Mouse (Mus musculus) G1E (cell line): ENCODE data around the gene Gm45713. TPM values are rescaled to one million over a fixed set of nuclear protein-coding genes. Genes with fewer than 3 reads are reported as not detected.
"Not testable (repeated sequence)": the region's sequence is repeated elsewhere in the genome, so short reads cannot be mapped to it uniquely, and the experiment has no call there.

ENCODE experiments used
- ATAC-seq: 2 replicates; pipeline ENCODE4 v1.8.0; 2016; ENCODE audit warnings: mild to moderate bottlenecking; ENCODE audit not compliant: insufficient number of reproducible peaks, poor library complexity, low FRiP score, severe bottlenecking; ENCODE audit errors: extremely low read depth
- DNase-seq: peaks from one replicate; pipeline ENCODE4 v3.0.0; 2012; ENCODE audit warnings: low spot score
- H3K27me3 ChIP-seq: 2 replicates; pipeline ENCODE4 v1.6.1; 2012; ENCODE audit warnings: mild to moderate bottlenecking, low read length, inconsistent platforms; ENCODE audit not compliant: insufficient read depth
- H3K36me3 ChIP-seq: replicated peaks from 2 replicates; pipeline ENCODE3; 2012; ENCODE audit warnings: mild to moderate bottlenecking, inconsistent platforms
- H3K4me1 ChIP-seq: 2 replicates; pipeline ENCODE4 v1.6.1; 2012; ENCODE audit warnings: low read depth, low read length, inconsistent platforms, mixed read lengths; ENCODE audit not compliant: insufficient read depth
- H3K4me3 ChIP-seq: 2 replicates; pipeline ENCODE4 v1.5.1; 2012; ENCODE audit warnings: low read depth, mild to moderate bottlenecking, inconsistent platforms, low read length, moderate library complexity, mixed read lengths
- H3K9me3 ChIP-seq: replicated peaks from 2 replicates; pipeline ENCODE4 v1.6.1; 2012; ENCODE audit warnings: inconsistent platforms
- CTCF ChIP-seq: IDR thresholded peaks from 2 replicates; pipeline ENCODE4 v1.5.1; 2012; ENCODE audit warnings: low read depth, low read length, inconsistent platforms, mixed read lengths
- GATA1 ChIP-seq: IDR thresholded peaks from 2 replicates; pipeline ENCODE4 v1.6.1; 2012; ENCODE audit warnings: borderline replicate concordance, low read length, inconsistent platforms, mixed read lengths
- GATA2 ChIP-seq: IDR thresholded peaks from 2 replicates; pipeline ENCODE4 v1.6.1; 2012; ENCODE audit warnings: low read depth, low read length, inconsistent platforms, borderline replicate concordance
- POLR2AphosphoS5 ChIP-seq: IDR thresholded peaks from 2 replicates; pipeline ENCODE4 v1.6.1; 2012; ENCODE audit warnings: low read depth, low read length, inconsistent platforms; ENCODE audit not compliant: insufficient replicate concordance
- TAL1 ChIP-seq: conservative IDR thresholded peaks from 2 replicates; pipeline ENCODE4 v1.6.1; 2012; ENCODE audit warnings: low read depth, low read length, inconsistent platforms, mixed read lengths
- polyA plus RNA-seq: library from polyadenylated mRNA; stranded (reverse); fragments of >175 nt; gene quantifications from 2 replicates; pipeline ENCODE4 v1.2.3, GENCODE M21; 2012
- total RNA-seq, 2 experiments: library from RNA; stranded (forward) in 1 of 2; stranded (reverse) in 1 of 2; fragments of 200-1000 nt in 1 of 2; fragments of >200 nt in 1 of 2; fragmentation: Nextera tagmentation in 1 of 2; gene quantifications; 2 replicates each; pipeline ENCODE4 v1.2.3; 2014 to 2017

The Gm45713 gene
- total and polyA plus RNA-seq, 3 experiments = 0.16 to 1.3 TPM; not detected in 1

GRCm38 (mm10) chr7:45129318-45129717 lies 6.7 kb downstream of the Gm45713 start:
- TF ChIP-seq GATA1 (no peak), CTCF (no peak), TAL1 (no peak), POLR2AphosphoS5 (no peak), GATA2 (no peak)
- Histone ChIP-seq H3K9me3 (peaks cover 3% of the 10 kb centered on the region; the same call in 1 of the 2 replicates), H3K27me3 (no peaks in the 10 kb centered on the region), H3K4me1 (peaks cover 73% of the 10 kb centered on the region), H3K4me3 (peak overlapping the region; percentile 93), H3K36me3 (peaks cover 75% of the 10 kb centered on the region)
- no peak for ATAC-seq
- no peak for DNase-seq

GRCm38 (mm10) chr7:45128624-45129246 lies 7.3 kb downstream of the Gm45713 start, which contains the start of gene Rpl13a:
Gene Rpl13a (minus strand): TSS chr7:45128761.
- peak; percentile 66 for ATAC-seq
- Histone ChIP-seq H3K27me3 (no peaks in the 10 kb centered on the region), H3K4me1 (peaks cover 67% of the 10 kb centered on the region), H3K36me3 (peaks cover 71% of the 10 kb centered on the region), H3K4me3 (peak within 1 kb of the TSS; percentile 93), H3K9me3 (peaks cover 3% of the 10 kb centered on the region; the same call in 1 of the 2 replicates)
- peak; percentile 99 for DNase-seq
- TF ChIP-seq POLR2AphosphoS5 (0 out of 2 replicates have a peak, but pooled peaks have one; percentile 15), GATA1 (no peak), CTCF (peak; percentile 82)

- no peaks in the 10 kb centered on the region for H3K9me3 ChIP-seq
- ATAC-seq = no peak
- DNase-seq = no peak
- H3K36me3 ChIP-seq = peaks cover 71% of the 10 kb centered on the region
- H3K4me1 ChIP-seq = peaks cover 66% of the 10 kb centered on the region
- TF ChIP-seq POLR2AphosphoS5 (no peak; the same call in 1 of the 2 replicates), GATA1 (no peak), GATA2 (no peak), CTCF (no peak)
- no peaks in the 10 kb centered on the region for H3K27me3 ChIP-seq
- peak overlapping the region; percentile 93 for H3K4me3 ChIP-seq
Observed at GRCm38 (mm10) chr7:45127700-45128224, 8.3 kb downstream of the Gm45713 start.

GRCm38 (mm10) chr7:45126844-45127699 lies 9.0 kb downstream of the Gm45713 start:
- TF ChIP-seq TAL1 = no peak
- no peak for TF ChIP-seq GATA2
- no peak for TF ChIP-seq POLR2AphosphoS5
- TF ChIP-seq CTCF = no peak
- no peak for TF ChIP-seq GATA1
- Histone ChIP-seq H3K4me1 (peaks cover 66% of the 10 kb centered on the region), H3K4me3 (peak overlapping the region; percentile 93), H3K36me3 (peaks cover 71% of the 10 kb centered on the region), H3K9me3 (no peaks in the 10 kb centered on the region), H3K27me3 (no peaks in the 10 kb centered on the region)
- ATAC-seq (no peak), DNase-seq (no peak)

GRCm38 (mm10) chr7:45126147-45126843 lies 9.7 kb downstream of the Gm45713 start:
- no peak for TF ChIP-seq GATA1
- no peak for TF ChIP-seq GATA2
- no peak for TF ChIP-seq TAL1
- no peak for TF ChIP-seq CTCF
- TF ChIP-seq POLR2AphosphoS5 = no peak
- Histone ChIP-seq H3K4me3 (peak overlapping the region; percentile 93), H3K36me3 (peaks cover 71% of the 10 kb centered on the region), H3K4me1 (peaks cover 68% of the 10 kb centered on the region), H3K27me3 (no peaks in the 10 kb centered on the region), H3K9me3 (no peaks in the 10 kb centered on the region)
- ATAC-seq (no peak), DNase-seq (no peak)

GRCm38 (mm10) chr7:45125649-45126048 lies 10.4 kb downstream of the Gm45713 start:
- Histone ChIP-seq H3K36me3 (peaks cover 71% of the 10 kb centered on the region), H3K4me3 (peak overlapping the region; percentile 93), H3K4me1 (peaks cover 68% of the 10 kb centered on the region)
- H3K27me3 ChIP-seq, DNase-seq, H3K9me3 ChIP-seq, ATAC-seq: not testable (repeated sequence)
